Mouse (Mus musculus) right cerebral cortex, postnatal 36 days (tissue): Measurements from ENCODE around the gene Prss16.
A peak's percentile ranks its signal among the peaks of the same experiment; 100 is the strongest.

ENCODE experiments used
- DNase-seq, 2 experiments: peaks; one replicate each; pipeline ENCODE4 v3.0.0; 2022; ENCODE audit warnings: low spot score in 2 of 2, mixed read lengths in 1 of 2

Prss16 gene

GRCm38 (mm10) chr13:22036149-22036956, 26.8 kb upstream of the Prss16 start:
- DNase-seq, result no peak

GRCm38 (mm10) chr13:22035267-22036148, 26.0 kb upstream of the Prss16 start, which contains the start of the genes Hist1h2ah and Hist1h2bk:
Hist1h2ah (minus strand) TSS chr13:22035568.
Hist1h2bk (plus strand) TSS chr13:22035870.
- peak; percentile 77 to 90 for DNase-seq

GRCm38 (mm10) chr13:22034443-22035266, 25.1 kb upstream of the Prss16 start:
- DNase-seq, result no peak

GRCm38 (mm10) chr13:22033741-22034442, 24.4 kb upstream of the Prss16 start:
- no peak for DNase-seq

- no peak for DNase-seq
Observed at GRCm38 (mm10) chr13:22030493-22030892, 21.0 kb upstream of the Prss16 start.

- no peak for DNase-seq
Observed at GRCm38 (mm10) chr13:22029928-22030327, 20.4 kb upstream of the Prss16 start.

GRCm38 (mm10) chr13:22028673-22029460, 19.3 kb upstream of the Prss16 start:
- peak; percentile 83 to 88 for DNase-seq

- peak; percentile 69 to 78 for DNase-seq
Observed at GRCm38 (mm10) chr13:22026058-22027031, 16.8 kb upstream of the Prss16 start.

- DNase-seq, result peak; percentile 51 to 64
Observed at GRCm38 (mm10) chr13:22022241-22022640, 12.7 kb upstream of the Prss16 start.

- DNase-seq, result no peak
Observed at GRCm38 (mm10) chr13:22021581-22021980, 12.0 kb upstream of the Prss16 start.

- DNase-seq, result no peak
Observed at GRCm38 (mm10) chr13:22020901-22021339, 11.4 kb upstream of the Prss16 start.

GRCm38 (mm10) chr13:22019934-22020835, 10.6 kb upstream of the Prss16 start:
- DNase-seq, result no peak

GRCm38 (mm10) chr13:22015479-22016450, 6.2 kb upstream of the Prss16 start:
- peak; percentile 39 to 54 for DNase-seq

- no peak for DNase-seq
Observed at GRCm38 (mm10) chr13:22014411-22014845, 4.9 kb upstream of the Prss16 start.

GRCm38 (mm10) chr13:22013716-22014115, 4.2 kb upstream of the Prss16 start:
- no peak for DNase-seq

- no peak for DNase-seq
Observed at GRCm38 (mm10) chr13:22008707-22009106, 835 bp downstream of the Prss16 start.

GRCm38 (mm10) chr13:22007872-22008271, 1.7 kb downstream of the Prss16 start:
- DNase-seq, result no peak
